Mouse (Mus musculus) cerebellum, postnatal 10 days (tissue): ENCODE results near the gene Ets1.

Source experiments
- DNase-seq, 2 experiments: peaks; one replicate each; pipeline ENCODE4 v3.0.0; 2021; ENCODE audit warnings: mixed read lengths in 2 of 2

Gene Ets1

GRCm38 (mm10) chr9:32666611-32667517 lies 30.8 kb downstream of the Ets1 start:
- DNase-seq = peak; percentile 80 to 88

GRCm38 (mm10) chr9:32667518-32667908 lies 31.5 kb downstream of the Ets1 start:
- no peak for DNase-seq

GRCm38 (mm10) chr9:32668075-32668673 lies 32.2 kb downstream of the Ets1 start:
- DNase-seq = no peak

- DNase-seq = no peak
Measured at GRCm38 (mm10) chr9:32669397-32669796, 33.4 kb downstream of the Ets1 start.

- DNase-seq = peak; percentile 34 to 44
Measured at GRCm38 (mm10) chr9:32671970-32672859, 36.2 kb downstream of the Ets1 start.

- no peak for DNase-seq
Measured at GRCm38 (mm10) chr9:32673923-32674322, 37.9 kb downstream of the Ets1 start.

GRCm38 (mm10) chr9:32675671-32676409 lies 39.8 kb downstream of the Ets1 start:
- DNase-seq = no peak

- DNase-seq = no peak
Measured at GRCm38 (mm10) chr9:32676480-32676879, 40.5 kb downstream of the Ets1 start.

GRCm38 (mm10) chr9:32677646-32678045 lies 41.6 kb downstream of the Ets1 start:
- no peak for DNase-seq

GRCm38 (mm10) chr9:32678120-32678757 lies 42.2 kb downstream of the Ets1 start:
- no peak for DNase-seq

- DNase-seq = no peak
Measured at GRCm38 (mm10) chr9:32679531-32679930, 43.5 kb downstream of the Ets1 start.

GRCm38 (mm10) chr9:32680201-32680600 lies 44.2 kb downstream of the Ets1 start:
- DNase-seq = no peak

GRCm38 (mm10) chr9:32685793-32686558 lies 50.0 kb downstream of the Ets1 start:
- DNase-seq = peak; percentile 19 to 52

- DNase-seq = no peak
Measured at GRCm38 (mm10) chr9:32688351-32688750, 52.3 kb downstream of the Ets1 start.

GRCm38 (mm10) chr9:32691151-32691925 lies 55.3 kb downstream of the Ets1 start:
- peak; percentile 42 to 56 for DNase-seq

- DNase-seq = no peak
Measured at GRCm38 (mm10) chr9:32692944-32693343, 56.9 kb downstream of the Ets1 start.

- DNase-seq = no peak
Measured at GRCm38 (mm10) chr9:32693411-32693810, 57.4 kb downstream of the Ets1 start.

GRCm38 (mm10) chr9:32694111-32694824 lies 58.2 kb downstream of the Ets1 start:
- DNase-seq = no peak

GRCm38 (mm10) chr9:32694916-32695490 lies 59.0 kb downstream of the Ets1 start:
- no peak for DNase-seq
